Mouse (Mus musculus) c-Kit-positive CD71-positive TER-119-negative erythroid progenitor cells, embryonic 14.5 days (primary cell): ENCODE data around the gene Pls1.

Source experiments
- DNase-seq: peaks from one replicate; pipeline ENCODE4 v3.0.0-alpha.2; 2013; ENCODE audit warnings: low read depth

The Pls1 gene

GRCm38 (mm10) chr9:95801610-95802451 lies 43.3 kb downstream of the Pls1 start:
- no peak for DNase-seq

GRCm38 (mm10) chr9:95796323-95796722 lies 48.8 kb downstream of the Pls1 start:
- DNase-seq: no peak

- DNase-seq: no peak
Measured at GRCm38 (mm10) chr9:95795844-95796243, 49.3 kb downstream of the Pls1 start.

- no peak for DNase-seq
Measured at GRCm38 (mm10) chr9:95795077-95795784, 49.9 kb downstream of the Pls1 start.

GRCm38 (mm10) chr9:95793986-95794744 lies 50.9 kb downstream of the Pls1 start:
- no peak for DNase-seq

- no peak for DNase-seq
Measured at GRCm38 (mm10) chr9:95784888-95785511, 60.1 kb downstream of the Pls1 start.

- DNase-seq: no peak
Measured at GRCm38 (mm10) chr9:95783646-95784293, 61.3 kb downstream of the Pls1 start.

- DNase-seq: no peak
Measured at GRCm38 (mm10) chr9:95771671-95772070, 73.4 kb downstream of the Pls1 start.

- no peak for DNase-seq
Measured at GRCm38 (mm10) chr9:95763218-95763617, 81.9 kb downstream of the Pls1 start.

GRCm38 (mm10) chr9:95762228-95762627 lies 82.9 kb downstream of the Pls1 start:
- no peak for DNase-seq

GRCm38 (mm10) chr9:95761381-95761780 lies 83.7 kb downstream of the Pls1 start:
- no peak for DNase-seq

- no peak for DNase-seq
Measured at GRCm38 (mm10) chr9:95750746-95751145, 94.4 kb downstream of the Pls1 start.

GRCm38 (mm10) chr9:95750037-95750511 lies 95.0 kb downstream of the Pls1 start, which contains the start of gene Trpc1:
Trpc1 (minus strand) TSS chr9:95750375.
- peak; percentile 55 for DNase-seq

- DNase-seq: no peak
Measured at GRCm38 (mm10) chr9:95749461-95749928, 95.6 kb downstream of the Pls1 start.

- no peak for DNase-seq
Measured at GRCm38 (mm10) chr9:95747298-95747697, 97.8 kb downstream of the Pls1 start.

- no peak for DNase-seq
Measured at GRCm38 (mm10) chr9:95744845-95745613, 100.1 kb downstream of the Pls1 start.

- DNase-seq: no peak
Measured at GRCm38 (mm10) chr9:95736238-95736637, 108.9 kb downstream of the Pls1 start.

GRCm38 (mm10) chr9:95712574-95712973 lies 132.5 kb downstream of the Pls1 start:
- DNase-seq: no peak

- DNase-seq: no peak
Measured at GRCm38 (mm10) chr9:95708943-95709342, 136.2 kb downstream of the Pls1 start.

- DNase-seq: no peak
Measured at GRCm38 (mm10) chr9:95705371-95705770, 139.7 kb downstream of the Pls1 start.
